Mouse (Mus musculus): ENCODE data around the gene Gpr26.
A peak's percentile ranks its signal among the peaks of the same experiment; 100 is the strongest.

Gene Gpr26

GRCm38 (mm10) chr7:131966023-131966915, at the start of gene Gpr26:
TSS of gene Gpr26 (plus strand) at chr7:131966460.
- no peak for DNase-seq (ENCODE audit: low spot score in 2 of 2)

GRCm38 (mm10) chr7:131917384-131917783, 48.9 kb upstream of the Gpr26 start:
- no peak for DNase-seq (ENCODE audit: low spot score in 2 of 2)

- no peak for DNase-seq (ENCODE audit: low spot score in 2 of 2)
These were observed 38.8 kb upstream of the Gpr26 start for GRCm38 (mm10) chr7:131927288-131928050.

- DNase-seq (ENCODE audit: low spot score in 2 of 2), result no peak
These were observed 28.6 kb upstream of the Gpr26 start for GRCm38 (mm10) chr7:131937611-131938010.

- no peak for DNase-seq (ENCODE audit: low spot score in 2 of 2)
These were observed 15.1 kb upstream of the Gpr26 start for GRCm38 (mm10) chr7:131951131-131951530.

- no peak for DNase-seq (ENCODE audit: low spot score in 2 of 2)
These were observed 12.9 kb upstream of the Gpr26 start for GRCm38 (mm10) chr7:131953402-131953801.

GRCm38 (mm10) chr7:131958705-131959104, 7.6 kb upstream of the Gpr26 start:
- no peak for DNase-seq (ENCODE audit: low spot score in 2 of 2)

- DNase-seq (ENCODE audit: low spot score in 2 of 2), result peak in 1 of 2 experiments; percentile 5
These were observed 5.7 kb upstream of the Gpr26 start for GRCm38 (mm10) chr7:131960551-131960950.

GRCm38 (mm10) chr7:131966916-131967494, 745 bp downstream of the Gpr26 start:
- DNase-seq (ENCODE audit: low spot score in 2 of 2), result no peak

GRCm38 (mm10) chr7:131970255-131970654, 4.0 kb downstream of the Gpr26 start:
- DNase-seq (ENCODE audit: low spot score in 2 of 2), result no peak

- DNase-seq (ENCODE audit: low spot score in 2 of 2), result no peak
These were observed 9.6 kb downstream of the Gpr26 start for GRCm38 (mm10) chr7:131975867-131976266.

GRCm38 (mm10) chr7:131978609-131979008, 12.3 kb downstream of the Gpr26 start:
- no peak for DNase-seq (ENCODE audit: low spot score in 2 of 2)

- no peak for DNase-seq (ENCODE audit: low spot score in 2 of 2)
These were observed 22.8 kb downstream of the Gpr26 start for GRCm38 (mm10) chr7:131989056-131989455.

GRCm38 (mm10) chr7:131992226-131992625, 26.0 kb downstream of the Gpr26 start:
- no peak for DNase-seq (ENCODE audit: low spot score in 2 of 2)

GRCm38 (mm10) chr7:131992873-131993272, 26.6 kb downstream of the Gpr26 start:
- DNase-seq (ENCODE audit: low spot score in 2 of 2), result no peak

- DNase-seq (ENCODE audit: low spot score in 2 of 2), result no peak
These were observed 39.9 kb downstream of the Gpr26 start for GRCm38 (mm10) chr7:132005996-132006696.

- no peak for DNase-seq (ENCODE audit: low spot score in 2 of 2)
These were observed 42.7 kb downstream of the Gpr26 start for GRCm38 (mm10) chr7:132009002-132009401.

GRCm38 (mm10) chr7:132012969-132013679, 46.9 kb downstream of the Gpr26 start:
- no peak for DNase-seq (ENCODE audit: low spot score in 2 of 2)

- DNase-seq (ENCODE audit: low spot score in 2 of 2), result no peak
These were observed 47.7 kb downstream of the Gpr26 start for GRCm38 (mm10) chr7:132013970-132014369.

GRCm38 (mm10) chr7:132015193-132015592, 48.9 kb downstream of the Gpr26 start:
- DNase-seq (ENCODE audit: low spot score in 2 of 2), result no peak

- no peak for DNase-seq (ENCODE audit: low spot score in 2 of 2)
These were observed 49.7 kb downstream of the Gpr26 start for GRCm38 (mm10) chr7:132015933-132016332.
